Mouse (Mus musculus): ENCODE data around the gene Dop1b.
"Not testable (repeated sequence)": the region's sequence is repeated elsewhere in the genome, so short reads cannot be mapped to it uniquely, and the experiment has no call there.

Dop1b gene

GRCm38 (mm10) chr16:93797841-93798492 is 86.3 kb downstream of the Dop1b start:
- no peak for DNase-seq

DNA sequence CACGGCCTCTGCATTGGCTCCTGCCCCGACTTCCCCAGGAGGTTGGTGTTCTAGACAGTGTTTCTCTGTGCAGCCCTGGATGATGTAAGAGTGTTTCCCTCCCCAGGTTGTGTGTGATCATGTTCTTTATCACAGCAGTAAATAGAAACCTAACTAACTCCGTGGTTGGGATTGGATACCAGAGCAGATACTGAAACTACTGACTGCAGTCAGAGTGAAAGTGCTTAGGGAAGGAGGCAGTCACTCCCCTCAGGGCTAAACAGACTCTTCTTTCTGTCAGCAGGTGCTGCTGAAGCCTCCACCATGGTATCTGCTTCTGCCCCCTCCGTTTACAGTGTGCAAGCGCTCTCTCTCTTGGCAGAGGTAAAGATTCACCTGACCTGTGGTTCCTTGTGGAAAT is 86.9 kb downstream of the Dop1b start:
- DNase-seq, result no peak

- no peak for DNase-seq
These were observed 87.4 kb downstream of the Dop1b start for GRCm38 (mm10) chr16:93799071-93799470.

GRCm38 (mm10) chr16:93799936-93800335 is 88.2 kb downstream of the Dop1b start:
- no peak for DNase-seq

DNA sequence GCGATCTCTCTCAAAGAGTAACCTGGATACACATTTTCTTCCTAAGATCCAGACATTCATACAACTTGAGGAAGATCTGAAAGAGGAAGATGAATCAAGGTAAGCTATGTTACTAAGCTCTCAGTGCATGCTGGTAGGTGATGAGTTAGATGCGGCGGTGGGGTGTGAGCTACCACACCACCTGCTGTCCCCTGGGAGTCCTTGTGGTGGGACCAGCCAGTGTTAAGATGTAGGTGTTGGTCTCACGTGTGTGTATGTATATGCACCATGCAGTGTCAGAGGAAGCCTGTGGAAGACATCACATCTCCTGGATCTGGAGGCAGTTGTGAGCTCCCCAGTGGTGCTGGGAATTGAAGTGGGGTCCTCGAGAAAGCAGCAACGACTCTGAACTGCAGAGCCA is 95.5 kb downstream of the Dop1b start:
- DNase-seq, result no peak

- DNase-seq, result peak; percentile 62
These were observed 96.4 kb downstream of the Dop1b start for GRCm38 (mm10) chr16:93807961-93808554.

GRCm38 (mm10) chr16:93815856-93816736 is 104.4 kb downstream of the Dop1b start:
- peak; percentile 84 for DNase-seq

- no peak for DNase-seq
These were observed 105.2 kb downstream of the Dop1b start for GRCm38 (mm10) chr16:93816861-93817260.

- DNase-seq, result no peak
These were observed 105.7 kb downstream of the Dop1b start for GRCm38 (mm10) chr16:93817371-93817770.

- DNase-seq, result peak; percentile 14
These were observed 107.1 kb downstream of the Dop1b start for GRCm38 (mm10) chr16:93818691-93819324.

GRCm38 (mm10) chr16:93819325-93819696 is 107.6 kb downstream of the Dop1b start:
- DNase-seq, result no peak

DNA sequence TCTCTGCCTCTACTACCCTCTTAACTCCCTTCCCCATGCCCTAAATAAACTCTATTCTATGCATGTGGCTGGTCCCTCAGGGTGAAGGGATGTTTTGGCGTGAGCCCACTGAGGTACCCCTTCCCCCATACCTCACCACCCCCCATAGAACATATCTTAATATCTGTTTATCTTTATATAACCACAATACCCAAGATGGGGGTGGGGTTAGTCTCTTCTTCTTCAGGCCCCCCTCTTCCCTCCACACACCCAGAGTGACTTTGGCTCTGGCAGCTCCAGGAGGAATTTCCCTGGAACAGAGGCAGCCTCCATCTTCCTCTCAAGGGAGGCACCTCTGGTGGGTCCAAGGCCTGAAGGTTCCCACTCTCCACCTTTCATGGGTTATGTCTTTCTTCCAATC is 108.3 kb downstream of the Dop1b start:
- DNase-seq, result no peak

GRCm38 (mm10) chr16:93821706-93822105 is 110.0 kb downstream of the Dop1b start:
- DNase-seq, result no peak

DNA sequence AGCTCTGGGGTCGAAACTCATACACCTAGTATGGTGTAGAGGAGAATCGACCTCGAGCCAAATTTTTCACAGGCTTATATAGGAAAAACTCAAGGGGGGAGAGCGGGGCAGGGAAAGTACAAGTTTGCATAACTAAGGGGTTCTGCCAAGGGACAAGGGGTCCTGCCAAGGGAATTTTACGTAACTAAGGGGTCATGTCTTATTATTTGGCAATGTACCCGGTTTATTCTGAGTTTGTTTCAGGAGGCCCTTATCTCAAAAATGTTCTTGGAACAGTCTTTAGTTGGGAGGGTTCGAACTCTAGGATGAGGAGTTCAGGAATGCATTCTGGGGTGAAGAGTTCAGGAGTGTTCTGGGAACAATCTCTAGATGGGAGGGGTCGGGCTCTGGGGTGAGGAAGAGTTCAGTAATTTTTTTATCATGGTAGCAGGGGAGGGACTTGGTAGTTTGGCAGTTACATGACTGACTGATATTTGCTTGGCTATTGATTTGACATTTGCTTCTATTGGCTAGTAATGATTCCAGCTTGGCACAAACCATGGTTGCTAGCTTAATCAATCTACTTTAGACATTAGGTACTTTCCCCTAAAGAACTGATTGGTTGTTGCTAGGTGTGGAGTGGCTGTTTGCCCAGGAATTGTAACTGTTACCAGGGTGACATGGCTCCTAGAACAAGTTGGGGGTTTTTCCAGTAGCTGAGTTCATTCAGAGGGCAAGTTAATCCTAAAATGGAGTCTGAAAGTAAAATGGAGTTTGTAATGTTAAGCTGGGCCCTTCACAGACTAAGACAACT is 110.9 kb downstream of the Dop1b start:
- not testable (repeated sequence) for DNase-seq

DNA sequence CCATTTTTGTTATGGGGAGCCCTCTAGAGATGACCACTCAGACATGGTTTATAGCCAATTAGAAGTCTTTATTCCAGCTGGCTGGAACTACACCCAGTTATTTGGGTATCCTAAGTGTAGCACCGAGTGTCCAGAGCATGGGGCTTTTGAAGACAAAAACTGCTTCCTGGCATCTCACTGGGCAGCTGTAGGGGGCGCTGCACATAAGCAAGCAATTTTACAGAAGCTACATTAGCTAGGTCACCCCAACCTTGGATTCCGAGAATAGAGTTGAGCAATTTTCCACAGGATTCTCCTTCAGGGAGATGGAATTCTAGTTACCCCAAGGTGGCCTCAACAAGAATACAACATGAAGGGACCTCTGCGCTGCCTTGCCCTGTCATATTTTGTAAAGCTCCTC is 113.1 kb downstream of the Dop1b start:
- no peak for DNase-seq

GRCm38 (mm10) chr16:93825463-93825862 is 113.8 kb downstream of the Dop1b start:
- no peak for DNase-seq

DNA sequence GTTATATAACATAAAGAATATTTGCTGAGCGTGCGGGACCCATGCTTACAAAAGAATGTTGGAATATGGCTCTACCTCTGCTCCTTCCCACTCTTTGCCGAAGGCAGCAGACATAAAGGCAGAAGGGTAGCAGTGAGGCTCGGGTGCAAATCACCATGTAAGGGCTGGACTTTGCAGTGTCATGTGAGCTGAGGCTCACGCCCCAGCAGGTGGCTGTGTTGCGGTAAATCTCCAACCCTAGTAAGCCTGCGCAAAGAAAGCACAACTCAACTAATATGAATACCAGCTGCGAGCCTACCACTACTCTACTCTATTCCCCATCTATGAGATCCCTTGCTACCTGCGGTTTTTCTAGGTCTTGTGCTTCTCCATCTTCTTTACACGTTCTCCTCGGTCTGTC is 114.3 kb downstream of the Dop1b start:
- no peak for DNase-seq

DNA sequence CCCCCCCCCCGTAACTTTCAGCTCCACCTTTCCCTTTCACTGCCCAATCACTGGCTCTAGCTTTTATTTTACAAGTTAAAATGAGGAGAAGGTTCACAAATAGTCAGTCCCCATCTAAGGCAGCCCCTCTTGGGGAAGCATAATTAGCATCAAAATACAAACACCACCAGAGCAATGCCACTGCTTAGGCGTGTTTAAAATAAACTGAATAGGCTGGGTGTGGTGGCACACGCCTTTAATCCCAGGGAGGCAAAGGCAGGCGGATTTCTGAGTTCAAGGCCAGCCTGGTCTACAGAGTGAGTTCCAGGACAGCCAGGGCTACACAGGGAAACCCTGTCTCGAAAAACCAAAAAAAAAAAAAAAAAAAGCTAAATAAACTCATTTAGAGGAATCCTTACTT is 114.8 kb downstream of the Dop1b start:
- not testable (repeated sequence) for DNase-seq

DNA sequence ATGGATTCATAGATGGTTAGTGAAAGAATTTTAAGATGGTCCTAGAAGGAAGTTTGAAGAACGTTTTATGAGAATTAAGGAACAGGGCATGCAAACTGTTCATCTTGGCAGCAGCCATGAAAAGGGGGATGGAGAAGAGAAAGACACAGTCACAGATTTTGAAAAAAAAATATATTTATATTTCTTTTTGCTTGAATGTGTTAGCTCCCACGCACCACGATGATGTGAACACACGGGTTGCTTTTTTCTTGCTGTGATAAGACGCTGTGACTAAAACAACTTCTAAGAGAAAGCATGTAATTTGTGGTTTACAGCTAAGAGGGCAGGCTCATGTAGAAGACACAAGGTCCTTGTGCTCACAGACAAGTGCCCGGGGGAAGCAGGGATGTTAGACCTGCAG is 115.2 kb downstream of the Dop1b start:
- no peak for DNase-seq

DNA sequence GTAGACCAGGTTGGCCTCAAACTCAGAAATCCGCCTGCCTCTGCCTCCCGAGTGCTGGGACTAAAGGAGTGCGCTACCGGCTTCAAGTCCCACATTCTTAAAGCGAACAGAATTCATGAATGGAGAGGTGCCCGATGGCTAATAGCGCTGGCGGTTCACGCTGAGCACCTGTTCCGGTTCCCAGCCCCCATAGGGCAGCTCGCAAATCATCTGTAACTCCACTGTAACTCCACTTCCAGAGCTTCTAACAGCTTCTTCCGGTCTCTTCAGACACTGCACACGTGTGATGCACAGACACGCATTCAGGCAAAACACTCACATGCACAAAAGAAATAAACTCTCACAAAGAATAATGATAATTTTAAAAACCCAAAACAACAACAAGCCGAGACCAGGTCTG is 117.8 kb downstream of the Dop1b start:
- no peak for DNase-seq

DNA sequence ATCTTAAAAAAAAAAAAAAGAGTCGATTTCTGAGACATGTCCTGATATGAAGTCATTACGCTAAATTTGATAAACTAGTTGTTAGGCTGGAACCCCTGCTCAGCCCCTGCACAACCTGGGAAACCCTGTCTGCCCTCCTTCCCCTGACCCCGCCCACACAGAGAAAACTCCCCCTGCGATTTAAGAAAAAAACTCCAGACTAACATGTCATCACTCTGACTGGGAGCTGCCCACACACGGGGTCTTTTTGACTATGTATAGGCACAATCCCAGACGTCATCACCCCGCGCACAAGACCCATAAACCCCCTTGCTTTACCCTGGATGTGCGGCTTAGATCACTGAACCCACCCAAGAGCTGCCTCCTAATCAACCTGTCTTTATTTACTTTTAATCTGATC is 118.4 kb downstream of the Dop1b start:
- no peak for DNase-seq

DNA sequence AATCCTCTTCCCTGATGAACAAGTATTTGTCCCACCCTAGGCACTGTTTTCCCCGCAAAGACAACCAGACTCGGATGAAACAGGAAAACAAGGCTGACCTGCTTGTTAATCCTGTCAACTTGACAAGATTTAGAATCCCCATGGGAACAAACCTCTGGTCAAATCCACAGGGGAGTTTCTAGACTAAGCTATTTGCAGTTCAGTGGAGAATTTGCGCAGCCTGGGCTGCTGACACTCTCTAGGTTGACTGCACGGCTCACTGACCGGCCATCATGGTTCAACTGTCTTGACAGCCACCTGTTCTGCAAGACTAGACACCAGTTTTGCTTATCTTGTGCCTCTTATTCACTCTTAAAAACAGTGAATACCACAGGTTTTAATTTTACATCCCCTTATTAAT is 119.2 kb downstream of the Dop1b start:
- DNase-seq, result peak; percentile 37

All from kidney, adult 11 months (tissue).